Mouse (Mus musculus) layer of hippocampus, postnatal 36 days (tissue): ENCODE data around the gene Gm28230. TPM values are rescaled to one million over a fixed set of nuclear protein-coding genes. Genes with fewer than 3 reads are reported as not detected.

ENCODE experiments used
- DNase-seq, 2 experiments: peaks; one replicate each; pipeline ENCODE4 v3.0.0; 2022
- total RNA-seq, 2 experiments: library from RNA; stranded (reverse); gene quantifications; 2 replicates each; pipeline ENCODE4 v1.2.3; 2021

The Gm28230 gene
- total RNA-seq, 2 experiments from 2014 or later, result not detected

GRCm38 (mm10) chr2:74725171-74725570 is 1.4 kb upstream of the Gm28230 start:
- DNase-seq, result no peak

DNA sequence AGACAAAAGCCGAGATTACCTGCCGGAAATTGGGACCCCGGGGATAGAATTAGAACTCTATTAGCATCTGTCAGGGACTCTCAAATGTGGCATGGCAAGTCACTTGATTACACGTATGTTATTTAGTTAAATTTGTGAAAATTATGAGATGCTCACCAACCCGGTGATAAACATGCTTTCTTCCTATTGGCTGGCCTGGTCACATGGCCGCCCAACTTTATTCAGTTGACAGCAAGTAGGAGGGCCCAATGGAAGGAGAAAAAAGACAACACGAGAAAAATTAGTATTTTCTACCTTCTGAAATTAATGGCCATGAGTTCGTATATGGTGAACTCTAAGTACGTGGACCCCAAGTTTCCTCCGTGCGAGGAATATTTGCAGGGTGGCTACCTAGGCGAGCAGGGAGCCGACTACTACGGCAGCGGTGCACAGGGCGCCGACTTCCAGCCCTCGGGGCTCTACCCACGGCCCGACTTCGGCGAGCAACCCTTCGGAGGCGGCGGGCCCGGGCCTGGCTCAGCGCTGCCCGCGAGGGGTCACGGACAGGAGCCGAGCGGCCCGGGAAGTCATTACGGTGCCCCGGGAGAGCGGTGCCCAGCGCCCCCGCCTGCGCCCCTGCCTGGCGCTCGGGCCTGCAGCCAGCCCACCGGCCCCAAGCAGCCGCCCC is 578 bp downstream of the Gm28230 start:
- no peak for DNase-seq

DNA sequence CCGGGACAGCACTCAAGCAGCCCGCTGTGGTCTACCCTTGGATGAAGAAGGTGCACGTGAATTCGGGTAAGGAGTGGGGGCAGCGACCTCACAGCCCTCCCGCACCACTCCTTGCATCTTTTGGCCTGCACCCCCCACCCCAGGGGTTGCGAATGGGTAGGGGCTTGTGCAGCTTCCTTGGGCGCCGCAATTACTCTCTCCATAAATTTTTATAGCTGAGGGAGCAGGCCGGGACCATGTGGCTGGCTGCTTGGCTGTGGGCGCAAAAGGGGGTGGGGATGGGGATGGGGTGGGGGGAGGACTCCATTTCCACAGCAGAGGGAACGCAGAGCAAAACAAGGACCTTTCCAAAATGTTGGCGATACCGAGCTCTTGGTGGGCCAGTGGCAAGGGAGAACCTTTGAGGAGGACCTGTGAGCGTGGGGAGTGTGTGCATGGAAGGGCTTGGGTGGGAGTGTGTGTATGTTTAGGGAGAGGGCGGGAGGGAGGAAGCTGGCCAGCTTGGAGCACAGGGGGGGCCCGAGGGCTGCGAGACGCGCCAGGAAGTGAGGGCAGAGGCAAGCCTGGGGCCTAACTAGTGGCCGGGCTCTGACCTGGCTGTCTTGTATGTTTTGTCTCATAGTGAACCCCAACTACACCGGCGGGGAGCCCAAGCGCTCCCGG is 1.2 kb downstream of the Gm28230 start:
- no peak for DNase-seq

DNA sequence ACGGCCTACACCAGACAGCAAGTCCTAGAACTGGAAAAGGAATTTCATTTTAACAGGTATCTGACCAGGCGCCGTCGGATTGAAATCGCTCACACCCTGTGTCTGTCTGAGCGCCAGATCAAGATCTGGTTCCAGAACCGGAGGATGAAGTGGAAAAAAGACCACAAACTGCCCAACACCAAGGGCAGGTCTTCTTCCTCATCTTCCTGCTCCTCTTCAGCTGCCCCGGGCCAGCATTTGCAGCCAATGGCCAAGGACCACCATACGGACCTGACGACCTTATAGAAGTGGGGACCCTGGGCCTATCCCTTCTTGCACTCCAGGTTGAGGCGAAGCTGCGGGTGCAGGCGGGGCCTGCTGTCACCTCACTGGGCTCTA is 1.8 kb downstream of the Gm28230 start:
- no peak for DNase-seq

GRCm38 (mm10) chr2:74730331-74730730 is 3.8 kb downstream of the Gm28230 start:
- DNase-seq, result no peak

DNA sequence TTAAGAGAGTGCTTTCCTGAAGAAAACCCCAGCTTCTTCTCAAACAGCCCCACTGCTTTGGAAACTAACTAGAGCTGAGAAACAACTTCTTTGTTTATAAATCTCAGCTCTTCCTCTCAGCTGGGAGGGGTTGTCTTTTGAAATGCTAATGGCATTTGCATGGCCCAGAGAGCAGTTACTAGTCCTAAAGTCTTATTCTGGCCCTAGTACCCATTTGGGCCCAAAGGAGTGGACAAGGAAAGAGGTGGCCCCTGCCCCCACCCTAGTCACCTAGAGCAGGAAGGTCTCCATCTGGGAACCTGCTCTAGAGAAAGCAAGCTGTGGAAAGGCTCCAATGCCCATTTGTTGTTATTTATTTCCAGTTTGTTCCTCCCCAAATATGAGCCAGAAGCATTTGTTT is 4.5 kb downstream of the Gm28230 start:
- DNase-seq, result no peak

DNA sequence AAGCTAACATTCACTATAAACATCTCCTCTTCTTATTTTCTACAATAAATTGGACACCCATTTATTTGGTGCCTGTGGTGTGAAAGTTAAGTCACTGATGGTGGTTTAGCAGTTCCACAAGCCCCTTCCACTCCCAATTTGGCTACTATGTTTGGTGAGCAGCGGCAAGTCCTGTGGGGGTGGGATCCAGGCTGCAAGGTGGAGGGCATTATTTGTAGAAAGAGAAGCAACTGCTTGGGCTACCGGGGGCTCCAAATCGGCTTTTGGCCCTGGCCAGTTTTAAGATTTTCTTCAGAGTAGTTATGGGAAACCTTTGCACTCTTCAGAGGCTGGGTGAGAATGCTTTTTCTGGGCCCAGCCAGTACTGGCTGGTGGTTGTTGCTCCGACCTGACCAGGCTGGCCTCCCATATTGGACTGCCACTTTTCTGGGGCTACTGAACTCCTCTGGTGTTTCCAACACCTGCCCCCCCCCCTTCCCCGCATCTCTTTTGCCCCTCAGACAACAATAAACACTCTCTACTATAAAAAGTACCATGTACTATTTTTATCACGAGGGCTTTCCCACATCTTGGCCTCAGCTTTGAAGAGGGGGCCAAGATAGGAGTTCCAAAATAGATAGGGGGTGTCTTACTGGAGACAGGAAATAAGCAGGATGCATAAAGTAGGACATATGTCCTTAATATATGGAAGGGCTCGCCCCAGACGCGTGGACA is 5.4 kb downstream of the Gm28230 start:
- no peak for DNase-seq

DNA sequence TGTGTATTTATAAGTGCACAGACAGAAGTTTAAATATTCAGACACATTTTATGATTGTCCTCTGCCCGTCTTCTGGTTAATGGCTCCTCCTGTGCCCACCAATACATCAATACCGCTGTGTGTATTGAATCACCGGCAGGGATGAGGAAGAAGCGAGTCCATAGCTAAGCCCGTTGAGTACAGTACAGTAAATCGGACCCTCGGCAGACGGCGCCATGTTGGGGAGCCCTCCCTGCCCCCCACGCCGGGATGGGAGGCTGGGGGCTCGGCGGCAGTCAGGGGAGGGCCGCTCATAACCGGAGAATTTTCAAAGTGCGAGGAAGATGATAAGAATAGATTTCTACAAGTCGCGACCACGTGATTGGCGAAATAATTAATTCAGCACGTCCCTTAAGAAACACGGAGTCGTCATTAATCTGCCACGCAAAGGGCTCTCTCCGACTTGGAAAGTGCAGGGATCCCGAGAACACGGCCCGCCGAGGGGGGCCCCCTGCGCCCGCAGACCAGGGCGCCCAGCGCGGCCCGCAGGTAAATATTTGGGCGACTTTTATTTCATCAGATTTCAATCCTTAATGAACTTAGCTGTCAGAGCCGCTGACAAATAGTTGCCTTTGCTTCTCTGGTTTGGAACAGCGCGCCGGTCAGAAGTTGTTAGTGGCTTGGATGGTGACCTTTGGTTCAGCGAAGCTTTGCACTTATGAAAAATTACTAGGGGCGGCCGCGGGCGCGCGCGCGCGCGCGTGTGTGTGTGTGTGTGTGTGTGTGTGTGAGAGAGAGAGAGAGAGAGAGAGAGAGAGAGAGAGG is 6.2 kb downstream of the Gm28230 start:
- no peak for DNase-seq

DNA sequence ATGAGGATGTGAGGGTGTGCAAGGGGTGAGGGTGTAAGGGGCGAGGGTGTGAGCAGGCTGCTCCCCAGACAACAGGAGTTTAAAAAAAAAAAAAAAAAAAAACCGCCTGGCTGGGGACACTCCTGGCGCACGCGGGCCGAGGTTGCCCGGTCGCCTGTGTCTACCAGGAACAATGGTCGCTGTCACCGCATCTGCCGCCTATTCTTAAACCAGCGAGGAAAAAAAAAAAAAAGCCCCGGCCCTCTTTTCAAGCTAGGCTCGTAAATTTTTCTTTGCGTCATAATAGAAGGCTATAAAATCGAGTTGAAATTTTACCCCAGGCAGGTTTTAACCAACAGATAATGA is 6.8 kb downstream of the Gm28230 start:
- no peak for DNase-seq

- no peak for DNase-seq
Observed at GRCm38 (mm10) chr2:74733765-74734164, 7.2 kb downstream of the Gm28230 start.

DNA sequence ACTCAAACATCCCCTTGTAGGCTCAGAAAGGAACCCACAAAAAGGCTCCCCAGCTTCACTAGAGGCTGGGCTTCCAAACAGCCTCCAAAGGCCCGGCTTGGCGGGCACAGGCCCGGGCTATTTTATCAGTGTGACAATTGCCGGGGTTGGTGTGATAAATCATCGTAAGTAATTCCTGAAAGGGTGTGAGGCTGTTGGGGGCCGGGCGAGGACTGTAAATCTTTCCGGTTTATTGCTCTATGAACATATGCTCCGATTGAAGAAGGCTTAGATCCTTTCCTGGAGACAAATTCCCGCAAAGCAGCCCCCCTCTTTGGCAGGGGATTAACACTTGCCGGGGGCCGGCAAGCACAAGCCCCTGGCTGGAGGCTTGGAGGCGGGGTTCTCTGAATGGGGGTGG is 7.9 kb downstream of the Gm28230 start:
- no peak for DNase-seq

DNA sequence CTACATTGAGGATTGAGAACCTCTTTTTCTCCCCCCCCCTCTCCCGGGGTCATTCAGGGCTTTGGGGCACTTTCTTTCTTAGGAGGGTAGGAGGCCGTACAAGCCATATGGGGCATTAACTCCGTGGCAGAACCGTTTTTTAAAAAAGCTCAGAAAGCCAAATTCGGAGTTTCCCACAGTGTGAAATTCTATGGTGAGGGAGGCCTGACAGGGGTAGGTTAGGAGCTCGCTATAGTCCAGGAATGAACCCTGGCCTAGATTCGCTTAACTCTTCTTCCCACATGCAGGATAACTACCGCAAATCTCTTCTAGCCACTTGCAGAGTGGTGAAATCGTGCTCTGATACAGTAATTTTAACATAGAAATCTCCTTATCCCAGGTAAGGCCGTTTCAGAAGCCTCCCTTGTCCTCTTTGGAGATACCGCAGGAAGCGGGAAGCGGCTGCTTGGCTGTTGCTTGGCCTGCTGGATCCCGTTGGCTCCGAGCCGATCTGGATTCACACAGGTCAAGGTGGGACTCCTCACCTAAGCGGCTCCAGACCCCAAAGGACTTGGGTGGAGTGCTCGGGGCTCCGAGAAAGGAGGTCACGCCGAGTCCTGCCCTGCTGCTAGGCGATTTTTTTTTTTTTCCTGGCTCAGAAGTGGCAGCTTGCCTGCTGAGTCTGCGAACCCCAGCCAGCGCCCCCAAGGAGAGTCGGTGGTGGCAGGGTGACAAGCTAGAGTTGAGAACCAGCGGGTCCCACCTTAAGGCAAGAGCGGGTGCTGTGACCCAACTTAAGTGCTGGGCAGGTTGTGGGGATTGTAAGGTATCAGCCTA is 8.7 kb downstream of the Gm28230 start:
- DNase-seq, result no peak

DNA sequence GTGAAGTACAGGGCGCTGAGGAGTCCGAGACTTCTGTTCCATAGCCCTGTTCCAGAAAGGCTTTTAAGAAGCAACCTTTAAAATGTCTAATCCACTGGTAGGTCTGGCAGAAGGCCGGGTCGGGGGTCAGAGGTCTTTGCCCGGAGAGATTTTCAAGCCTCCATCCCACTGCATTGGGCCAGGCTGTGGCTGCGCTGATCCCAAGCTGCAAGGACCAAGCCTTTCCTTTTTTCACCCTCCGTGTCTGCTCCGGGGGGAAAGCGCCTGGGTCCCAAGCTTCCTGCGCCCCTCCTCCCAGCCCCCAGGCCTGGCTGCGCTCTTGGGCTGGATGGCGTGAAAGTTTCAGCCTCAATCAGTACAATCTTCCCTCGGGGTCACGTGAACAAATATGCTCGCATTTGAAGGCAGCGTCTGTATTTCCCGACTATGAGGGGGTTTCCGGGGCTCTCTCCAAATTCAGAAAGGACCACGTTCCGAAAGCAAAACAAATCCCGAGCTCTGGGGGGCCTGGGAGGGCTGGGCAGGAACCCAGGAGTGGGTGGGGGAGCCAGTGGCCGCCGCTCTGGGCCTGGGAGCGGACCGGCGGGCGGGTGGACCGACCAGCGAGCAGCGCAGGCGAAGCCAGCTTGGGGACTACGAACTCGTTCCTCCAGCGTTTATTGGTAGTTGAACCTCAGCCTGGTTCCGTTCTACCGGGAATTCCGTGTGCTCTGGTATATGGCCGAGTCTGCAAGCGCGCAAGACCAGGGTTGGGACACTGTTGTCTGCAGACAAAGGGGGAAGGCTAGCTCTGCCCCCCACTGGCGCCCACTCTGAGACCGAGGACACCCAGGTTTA is 9.5 kb downstream of the Gm28230 start:
- no peak for DNase-seq

DNA sequence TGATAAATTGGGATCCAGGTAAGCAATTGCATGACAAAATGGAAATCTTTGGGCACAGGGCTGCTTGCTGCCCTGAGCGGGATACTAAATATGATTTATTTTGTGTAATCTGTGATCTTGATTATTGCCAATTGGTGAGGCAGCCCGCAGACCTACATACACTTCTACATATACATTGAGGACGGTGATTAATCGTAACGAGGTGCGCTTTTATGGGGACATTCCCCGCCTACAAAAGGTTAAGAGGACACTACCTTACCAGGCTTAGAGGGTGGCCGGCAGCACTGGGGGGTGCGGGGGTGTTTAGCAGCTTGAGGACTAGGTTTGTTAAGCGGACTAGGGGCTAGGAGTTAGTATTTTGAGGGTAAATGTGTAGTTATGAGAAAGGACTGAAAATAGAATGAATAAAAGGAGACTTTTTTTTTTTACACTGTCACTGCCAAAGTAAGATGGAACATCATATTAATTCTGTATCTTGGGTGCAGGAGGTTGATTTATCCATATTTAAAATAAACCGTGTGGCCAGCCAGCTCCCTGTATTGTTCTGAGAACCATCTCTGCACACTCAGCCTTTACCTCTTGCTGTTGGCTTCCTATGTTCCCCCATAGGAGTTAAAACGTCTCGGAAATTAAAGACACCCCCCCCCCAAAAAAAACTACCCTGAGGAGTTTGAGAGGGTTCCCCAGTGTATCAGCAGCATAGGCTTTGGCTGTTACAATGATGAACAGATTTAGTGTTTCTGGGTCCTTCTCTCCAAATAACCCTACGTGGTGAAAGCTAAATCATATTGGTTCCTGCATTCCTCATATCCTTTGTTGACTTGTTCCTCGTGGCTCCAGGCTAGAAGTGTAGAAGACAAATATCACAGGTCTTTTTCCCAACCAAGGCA is 10.4 kb downstream of the Gm28230 start:
- no peak for DNase-seq

DNA sequence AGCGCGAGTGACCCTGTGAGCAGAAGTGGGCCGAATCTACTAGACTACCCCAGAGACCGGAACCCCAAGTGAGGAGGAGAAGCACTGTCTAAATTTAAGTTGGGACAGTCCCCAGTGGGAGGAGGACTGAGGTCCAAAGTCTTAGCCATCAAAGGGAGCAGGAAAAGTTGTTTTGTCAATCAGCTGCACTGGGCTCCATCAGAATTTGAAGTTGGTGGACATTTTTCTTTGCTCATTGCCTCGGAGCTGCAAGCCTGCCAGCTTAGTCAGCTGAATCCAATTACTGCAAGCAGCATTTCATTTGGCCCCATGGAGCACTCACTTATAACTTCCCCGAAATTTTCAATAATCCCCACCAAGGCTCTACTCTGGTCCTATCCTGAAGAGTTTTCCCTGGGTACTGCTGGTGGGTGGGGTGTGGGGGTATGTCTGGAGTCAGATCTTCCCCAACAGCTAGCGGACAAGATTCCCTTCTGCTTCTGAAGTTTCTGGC is 11.1 kb downstream of the Gm28230 start:
- DNase-seq, result no peak

DNA sequence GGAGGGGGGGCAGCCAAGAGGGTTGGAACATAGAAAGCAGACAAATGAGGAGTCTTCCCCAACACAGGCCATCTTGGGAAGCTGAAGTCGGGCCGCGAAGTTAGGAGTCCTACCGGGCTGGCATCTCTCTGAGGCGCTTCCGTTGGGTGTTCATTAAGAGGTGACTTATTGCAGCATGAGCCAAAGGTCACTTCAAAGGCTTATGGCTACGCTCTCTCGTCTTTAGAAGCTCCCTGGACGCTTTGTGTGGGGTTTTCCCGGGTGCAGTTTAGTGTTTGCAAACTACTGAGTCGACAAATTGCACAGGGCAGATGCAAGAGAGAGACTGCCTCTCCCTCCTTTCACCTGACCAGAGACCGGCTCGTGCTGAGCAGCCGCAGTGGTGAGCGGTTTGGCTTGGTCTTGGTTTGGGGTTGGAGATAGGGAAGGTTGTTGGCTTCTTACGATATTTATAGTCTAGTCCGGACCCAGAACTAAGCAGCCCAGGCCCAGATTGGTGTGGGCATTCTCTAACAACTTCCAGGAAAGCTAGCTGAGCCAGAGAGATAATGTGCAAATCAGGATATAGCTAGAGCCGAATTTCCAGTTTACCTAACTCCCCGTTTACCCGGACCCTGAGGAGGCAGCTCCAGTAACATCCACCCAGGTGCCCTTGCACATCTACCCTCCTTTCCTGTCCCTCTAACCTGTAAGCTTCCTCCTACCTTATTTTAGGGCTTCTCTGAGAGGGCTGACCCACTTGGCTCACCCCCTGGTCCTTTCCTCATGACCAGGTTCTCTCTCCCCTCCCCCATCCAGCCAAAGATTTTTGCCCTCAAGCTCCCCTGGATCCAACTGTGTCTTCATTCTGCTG is 12.3 kb downstream of the Gm28230 start:
- no peak for DNase-seq

DNA sequence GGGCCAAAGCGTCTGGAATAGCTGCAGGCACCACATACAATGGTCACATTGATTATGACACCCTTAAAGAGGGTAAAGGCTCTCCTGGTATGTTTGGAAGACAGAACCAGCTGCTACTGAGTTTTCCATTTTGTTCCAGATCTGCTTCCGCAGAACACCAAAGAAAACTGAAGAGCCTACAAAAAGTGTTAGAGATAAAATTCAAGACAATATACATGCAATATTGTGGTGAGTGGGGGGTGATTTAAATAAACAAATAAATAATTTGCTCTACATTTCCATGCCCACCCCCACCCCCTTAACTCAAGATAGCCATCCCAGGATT is 12.9 kb downstream of the Gm28230 start:
- no peak for DNase-seq

DNA sequence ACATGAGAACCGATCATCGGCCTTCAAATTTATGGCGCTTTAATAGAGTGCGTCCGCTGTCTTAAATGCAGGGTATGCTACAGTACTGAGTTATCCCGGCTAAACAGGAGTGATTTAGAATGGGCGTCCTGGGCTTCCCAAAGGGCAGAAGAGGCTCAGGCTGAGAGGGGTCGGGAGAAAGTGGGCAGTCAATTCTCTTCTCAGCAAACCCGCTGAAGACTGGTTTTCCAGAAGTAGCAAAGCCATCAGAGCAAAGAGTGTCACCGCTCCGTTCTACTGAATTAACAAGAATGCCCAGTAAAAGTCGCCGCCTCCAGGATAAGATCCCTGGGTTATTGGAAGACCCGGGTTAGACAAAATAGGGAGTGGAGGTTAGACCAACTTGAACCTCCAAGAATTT is 13.3 kb downstream of the Gm28230 start:
- no peak for DNase-seq
